Mouse (Mus musculus): ENCODE results near the gene Kdelr3. TPM values are rescaled to one million over a fixed set of nuclear protein-coding genes. Genes with fewer than 3 reads are reported as not detected.

The Kdelr3 gene
- 17.9 TPM for polyA plus RNA-seq (2014; fragmentation: Illumina TruSeq; extraction: RNeasy Lipid Tissue Mini Kit (QIAGEN cat#74804); ENCODE audit: low read depth, low replicate concordance)

DNA sequence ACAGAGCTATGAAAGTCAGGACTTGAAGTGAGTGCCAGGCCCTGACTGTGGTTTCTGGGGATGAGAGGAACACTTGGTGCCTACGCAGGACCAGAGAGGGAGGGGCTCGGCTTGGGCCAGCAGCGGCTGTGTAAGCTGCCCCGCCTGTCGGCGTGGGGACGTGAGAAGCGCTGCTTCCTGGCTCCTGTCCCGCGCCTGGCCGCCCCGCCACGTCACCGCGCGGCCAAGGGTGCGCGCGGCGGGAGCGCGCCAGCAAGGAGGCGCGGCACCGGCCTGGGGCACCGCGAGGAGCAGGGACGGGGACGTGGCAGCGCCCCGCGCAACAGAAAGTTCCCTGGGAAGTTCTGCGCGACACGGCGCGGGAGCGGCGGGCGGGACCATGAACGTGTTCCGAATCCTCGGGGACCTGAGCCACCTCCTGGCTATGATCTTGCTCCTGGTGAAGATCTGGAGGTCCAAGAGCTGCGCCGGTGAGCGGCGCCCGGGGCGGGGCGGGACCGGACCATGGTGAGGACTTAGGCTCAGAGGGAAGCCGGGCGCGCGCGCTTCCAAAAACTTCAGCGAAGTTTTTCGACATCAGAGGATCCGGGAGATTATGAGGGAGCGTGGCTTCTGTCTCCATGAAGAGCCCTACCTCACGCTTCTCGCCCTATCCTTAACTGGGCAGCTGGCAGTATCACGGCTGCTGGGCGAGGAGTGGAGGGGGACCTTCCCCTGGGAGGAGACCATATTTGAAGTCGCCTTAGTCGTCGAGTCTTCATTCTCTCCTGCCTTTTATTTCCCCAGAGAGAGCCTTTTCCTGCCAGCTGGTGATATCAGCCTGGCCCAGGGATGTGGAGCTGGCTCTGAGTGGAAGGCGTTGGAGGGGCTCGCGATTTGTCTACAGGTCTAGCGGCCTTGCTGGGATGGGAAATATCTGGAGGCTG is at the start of gene Kdelr3:
Gene Kdelr3 (plus strand): TSS at position 241 of the 926 bp plus-strand sequence.

DNA sequence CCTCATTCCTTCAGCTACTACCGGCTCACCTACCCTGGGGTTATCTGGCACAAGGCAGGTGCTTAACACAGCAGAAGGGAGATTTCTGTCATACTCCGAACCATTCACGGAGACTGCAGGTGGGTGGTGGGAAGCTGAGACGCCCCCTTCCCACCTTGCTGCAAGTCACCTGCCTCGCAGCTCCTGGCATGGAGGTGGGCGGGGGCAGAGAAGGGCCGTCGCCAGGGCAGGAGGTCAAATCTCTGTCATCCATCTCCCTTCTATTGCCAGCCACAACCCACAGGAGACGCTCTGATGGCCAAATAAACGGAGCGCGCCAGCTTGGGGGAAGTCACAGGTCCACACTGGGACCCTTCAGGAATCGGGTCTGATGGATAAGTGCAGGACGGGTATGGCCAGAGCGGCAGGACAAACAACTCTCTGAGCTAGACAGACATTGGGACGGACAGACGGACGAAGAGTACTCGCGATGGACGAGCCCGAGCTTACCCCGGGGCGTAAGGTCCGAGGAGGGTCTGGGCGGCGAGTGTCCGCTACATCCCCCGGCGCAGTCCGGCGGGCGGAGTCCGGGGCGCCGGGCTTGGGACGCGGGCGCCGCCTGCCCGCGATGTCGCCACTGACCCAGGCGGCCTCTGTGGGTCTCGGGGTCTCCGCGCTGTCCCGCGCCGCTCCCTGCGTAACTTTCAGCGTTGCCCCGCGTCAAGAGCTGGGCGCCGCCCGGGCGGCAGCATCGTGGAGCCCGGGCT is 11.3 kb upstream of the Kdelr3 start, which contains the start of gene Kcnj4:
Gene Kcnj4 (minus strand): TSS at position 535 of the 746 bp plus-strand sequence.

DNA sequence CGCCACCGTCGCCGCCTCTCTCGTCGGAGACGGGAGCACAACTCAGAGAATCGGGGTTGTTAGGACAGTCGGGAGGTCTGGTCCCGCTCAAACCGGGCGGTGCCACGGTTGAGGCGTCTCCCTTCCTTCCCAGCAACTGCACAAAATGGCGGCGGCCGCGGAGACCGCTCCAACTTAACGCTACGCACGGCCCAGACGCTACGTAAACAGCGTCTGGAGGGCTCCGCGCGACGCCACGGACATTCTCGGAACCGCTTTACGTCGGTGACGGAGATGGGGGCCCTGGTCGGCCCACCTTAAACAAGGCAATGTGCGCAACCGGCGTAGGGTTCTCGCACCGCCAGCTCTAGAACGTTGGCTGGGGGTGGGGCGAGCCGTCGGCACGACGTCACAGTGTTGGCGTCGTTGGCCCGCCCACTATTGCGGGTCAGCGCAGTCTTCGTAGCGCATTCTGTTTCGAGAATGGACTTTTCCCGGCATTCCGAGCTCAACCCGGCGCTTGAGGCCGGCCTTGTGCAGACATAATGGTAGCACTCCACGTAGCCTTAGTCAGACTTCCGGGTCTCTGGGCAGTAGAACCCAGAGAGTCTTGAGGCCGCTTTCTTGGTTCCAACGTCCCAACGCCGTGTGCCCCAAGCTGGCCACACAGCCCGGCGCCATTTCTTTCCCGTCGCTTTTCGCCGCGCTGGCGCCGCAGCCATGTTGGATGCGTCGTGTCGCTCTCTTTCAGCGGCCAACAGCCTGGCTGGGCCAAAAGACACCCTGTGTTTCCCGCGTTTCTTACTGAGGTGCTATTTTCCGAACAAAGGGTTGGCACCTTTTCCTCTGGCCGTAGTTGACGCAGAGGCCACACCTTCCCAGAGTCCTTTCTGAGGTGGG is 30.4 kb downstream of the Kdelr3 start, which contains the start of gene Ddx17:
Gene Ddx17 (minus strand): TSS at position 332 of the 879 bp plus-strand sequence.

Other genes with a start within 250 kb of the Kdelr3 start
- gene Baiap2l2, start 230.9 kb upstream of the Kdelr3 start, polyA plus RNA-seq (2014; fragmentation: Illumina TruSeq; extraction: RNeasy Lipid Tissue Mini Kit (QIAGEN cat#74804); ENCODE audit: low read depth, low replicate concordance) = 7.9 TPM
- not detected for gene Pla2g6, start 188.0 kb upstream of the Kdelr3 start, polyA plus RNA-seq (2014; fragmentation: Illumina TruSeq; extraction: RNeasy Lipid Tissue Mini Kit (QIAGEN cat#74804); ENCODE audit: low read depth, low replicate concordance)
- gene Maff, start 169.8 kb upstream of the Kdelr3 start, polyA plus RNA-seq (2014; fragmentation: Illumina TruSeq; extraction: RNeasy Lipid Tissue Mini Kit (QIAGEN cat#74804); ENCODE audit: low read depth, low replicate concordance) = 3.6 TPM
- gene Tmem184b, start 112.8 kb upstream of the Kdelr3 start, polyA plus RNA-seq (2014; fragmentation: Illumina TruSeq; extraction: RNeasy Lipid Tissue Mini Kit (QIAGEN cat#74804); ENCODE audit: low read depth, low replicate concordance) = 8.4 TPM
- 7.4 TPM for gene Csnk1e, start 60.8 kb upstream of the Kdelr3 start, polyA plus RNA-seq (2014; fragmentation: Illumina TruSeq; extraction: RNeasy Lipid Tissue Mini Kit (QIAGEN cat#74804); ENCODE audit: low read depth, low replicate concordance)
- not detected for gene Kcnj4, start 11.2 kb upstream of the Kdelr3 start, polyA plus RNA-seq (2014; fragmentation: Illumina TruSeq; extraction: RNeasy Lipid Tissue Mini Kit (QIAGEN cat#74804); ENCODE audit: low read depth, low replicate concordance)
- 534 TPM for gene Ddx17, start 30.3 kb downstream of the Kdelr3 start, polyA plus RNA-seq (2014; fragmentation: Illumina TruSeq; extraction: RNeasy Lipid Tissue Mini Kit (QIAGEN cat#74804); ENCODE audit: low read depth, low replicate concordance)
- 0.82 TPM for gene Dmc1, start 88.7 kb downstream of the Kdelr3 start, polyA plus RNA-seq (2014; fragmentation: Illumina TruSeq; extraction: RNeasy Lipid Tissue Mini Kit (QIAGEN cat#74804); ENCODE audit: low read depth, low replicate concordance)
- 3.1 TPM for gene Fam227a, start 142.5 kb downstream of the Kdelr3 start, polyA plus RNA-seq (2014; fragmentation: Illumina TruSeq; extraction: RNeasy Lipid Tissue Mini Kit (QIAGEN cat#74804); ENCODE audit: low read depth, low replicate concordance)
- gene Cby1, start 142.8 kb downstream of the Kdelr3 start, polyA plus RNA-seq (2014; fragmentation: Illumina TruSeq; extraction: RNeasy Lipid Tissue Mini Kit (QIAGEN cat#74804); ENCODE audit: low read depth, low replicate concordance) = 1.1 TPM
- gene Tomm22, start 154.4 kb downstream of the Kdelr3 start, polyA plus RNA-seq (2014; fragmentation: Illumina TruSeq; extraction: RNeasy Lipid Tissue Mini Kit (QIAGEN cat#74804); ENCODE audit: low read depth, low replicate concordance) = 305 TPM
- gene Josd1, start 171.5 kb downstream of the Kdelr3 start, polyA plus RNA-seq (2014; fragmentation: Illumina TruSeq; extraction: RNeasy Lipid Tissue Mini Kit (QIAGEN cat#74804); ENCODE audit: low read depth, low replicate concordance) = 17.0 TPM
- gene Gtpbp1, start 174.4 kb downstream of the Kdelr3 start, polyA plus RNA-seq (2014; fragmentation: Illumina TruSeq; extraction: RNeasy Lipid Tissue Mini Kit (QIAGEN cat#74804); ENCODE audit: low read depth, low replicate concordance) = 1.8 TPM
- gene Sun2, start 226.1 kb downstream of the Kdelr3 start, polyA plus RNA-seq (2014; fragmentation: Illumina TruSeq; extraction: RNeasy Lipid Tissue Mini Kit (QIAGEN cat#74804); ENCODE audit: low read depth, low replicate concordance) = 13.4 TPM

All from sigmoid colon, adult 10 weeks (tissue).